Mouse (Mus musculus) bone marrow macrophage, adult 2 months (primary cell): ENCODE results near the gene Spef1.

ENCODE experiments used
- CTCF ChIP-seq: IDR thresholded peaks from 2 replicates; pipeline ENCODE4 v1.5.1; 2012; ENCODE audit warnings: low read depth, mild to moderate bottlenecking, low read length, moderate library complexity
- POLR2A ChIP-seq: IDR thresholded peaks from 2 replicates; pipeline ENCODE4 v1.6.1; 2012; ENCODE audit warnings: mild to moderate bottlenecking, low read depth, low read length, borderline replicate concordance

GRCm38 (mm10) chr2:131208356-131208755 is 21.3 kb upstream of the Spef1 start:
- TF ChIP-seq CTCF (no peak), POLR2A (no peak)
